ENCODE assay signal across 8 mouse cellular contexts in the genomic region with DNA sequence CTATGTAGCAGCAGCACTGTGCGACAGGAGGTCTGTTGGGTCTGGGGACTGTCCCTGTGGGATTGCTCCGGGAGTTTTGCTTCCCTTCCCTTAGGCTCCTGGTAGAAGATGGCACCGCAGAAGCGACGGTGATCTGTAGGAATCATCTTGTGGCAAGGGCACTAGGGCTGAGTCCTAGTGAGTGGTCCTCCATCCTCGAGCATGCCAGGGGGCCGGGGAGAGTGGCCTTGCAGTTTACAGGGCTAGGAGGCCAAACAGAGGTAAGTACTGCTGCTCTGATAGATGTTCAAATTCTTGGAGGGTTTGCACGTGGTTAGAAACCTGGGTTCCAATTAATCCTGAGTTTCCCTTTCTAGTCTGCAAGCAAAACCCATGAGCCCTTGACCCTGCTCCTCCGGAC. TPM values are rescaled to one million over a fixed set of nuclear protein-coding genes. Genes with fewer than 3 reads are reported as not detected.
A peak's percentile ranks its signal among the peaks of the same experiment; 100 is the strongest.
DNase-seq lines count a peak whose midpoint lies in the region; ATAC-seq and TF ChIP-seq lines count a peak whose summit lies in the region.

No protein-coding gene starts in this region.

- H3K27ac ChIP-seq in stomach, embryonic 14.5 days (ENCODE audit: low read length), result peak overlapping the region; percentile 69
- no peak overlapping the region; the same call in 1 of the 2 replicates for H3K27ac ChIP-seq in stomach, postnatal 0 days (replicated peaks)
- H3K27ac ChIP-seq in liver, embryonic 11.5 days (ENCODE audit: low read depth, low read length), result peak overlapping the region; percentile 53; the same call in 1 of the 2 replicates

- no peaks in the 10 kb centered on the region for H3K9me3 ChIP-seq in stomach, embryonic 14.5 days (ENCODE audit: control insufficient read depth, low read depth, low read length)
- no peaks in the 10 kb centered on the region for H3K9me3 ChIP-seq in stomach, postnatal 0 days (ENCODE audit: control insufficient read depth, low read length)
- H3K9me3 ChIP-seq in liver, embryonic 11.5 days (ENCODE audit: control insufficient read depth, low read length), result no peaks in the 10 kb centered on the region

- no peak for TF ChIP-seq CTCF in stomach, postnatal 0 days (IDR thresholded peaks at IDR 0.05; ENCODE audit: low read depth)

- no peak overlapping the region for H3K9ac ChIP-seq in stomach, embryonic 14.5 days (replicated peaks; ENCODE audit: low read depth, low read length)
- H3K9ac ChIP-seq in stomach, postnatal 0 days (ENCODE audit: low read length), result no peak overlapping the region
- 0 out of 2 replicates have a peak overlapping the region, but pooled peaks have one; percentile 18 for H3K9ac ChIP-seq in liver, embryonic 11.5 days (ENCODE audit: low read depth, low read length)

- peak; percentile 64 for DNase-seq in cerebellum, adult 9-11 months
- no peak for DNase-seq in cerebellum, adult 11 months
- DNase-seq in stomach, postnatal 0 days (ENCODE audit: low spot score), result no peak
- no peak for DNase-seq in liver, embryonic 11.5 days (ENCODE audit: low spot score)
- no peak for DNase-seq in thymus, postnatal 0 days (ENCODE audit: low spot score)
- DNase-seq in ovary, postnatal 36 days (ENCODE audit: low spot score), result no peak
- DNase-seq in c-Kit-positive CD71-positive TER-119-positive erythroid progenitor cells, embryonic 14.5 days (ENCODE audit: low spot score), result no peak

- no peak for ATAC-seq in stomach, embryonic 14.5 days (ENCODE audit: insufficient number of reproducible peaks, insufficient read depth, low FRiP score, low read depth)
- ATAC-seq in stomach, postnatal 0 days (ENCODE audit: low FRiP score, low TSS enrichment), result no peak
- ATAC-seq in liver, embryonic 11.5 days (replicated peaks; ENCODE audit: low FRiP score), result no peak

- H3K27me3 ChIP-seq in stomach, embryonic 14.5 days (ENCODE audit: control insufficient read depth, insufficient read depth, low read length), result no peaks in the 10 kb centered on the region
- no peaks in the 10 kb centered on the region for H3K27me3 ChIP-seq in stomach, postnatal 0 days (ENCODE audit: control insufficient read depth, insufficient read depth, low read length)
- no peaks in the 10 kb centered on the region for H3K27me3 ChIP-seq in liver, embryonic 11.5 days (replicated peaks; ENCODE audit: control insufficient read depth, insufficient read depth, low read length)

- peaks cover 29% of the 10 kb centered on the region for H3K4me1 ChIP-seq in stomach, embryonic 14.5 days (ENCODE audit: control insufficient read depth, insufficient read depth, low read length)
- H3K4me1 ChIP-seq in stomach, postnatal 0 days (replicated peaks; ENCODE audit: control insufficient read depth, insufficient read depth), result no peaks in the 10 kb centered on the region; the same call in 1 of the 2 replicates
- H3K4me1 ChIP-seq in liver, embryonic 11.5 days (replicated peaks; ENCODE audit: control insufficient read depth, insufficient read depth, low read length), result peaks cover 25% of the 10 kb centered on the region

- no peak for TF ChIP-seq EP300 in stomach, postnatal 0 days (optimal IDR thresholded peaks at IDR 0.05)

- 0 out of 2 replicates have a peak overlapping the region, but pooled peaks have one; percentile 86 for H3K4me3 ChIP-seq in stomach, embryonic 14.5 days (ENCODE audit: low read depth, low read length)
- H3K4me3 ChIP-seq in stomach, postnatal 0 days (ENCODE audit: low read depth, low read length), result no peak overlapping the region
- peak overlapping the region; percentile 63; the same call in 1 of the 2 replicates for H3K4me3 ChIP-seq in liver, embryonic 11.5 days (ENCODE audit: low read depth, low read length)

- 80% methylated on average over 9 of the region's 9 CpGs for WGBS in stomach, embryonic 14.5 days
- WGBS in stomach, postnatal 0 days, result 81% methylated on average over 9 of the region's 9 CpGs
- WGBS in liver, embryonic 11.5 days, result 77% methylated on average over 9 of the region's 9 CpGs

- H3K4me2 ChIP-seq in stomach, embryonic 14.5 days (replicated peaks; ENCODE audit: low read depth, low read length), result no peak overlapping the region
- no peak overlapping the region; the same call in 1 of the 2 replicates for H3K4me2 ChIP-seq in stomach, postnatal 0 days (replicated peaks; ENCODE audit: low read depth)
- peak overlapping the region; percentile 98 for H3K4me2 ChIP-seq in liver, embryonic 11.5 days

- H3K36me3 ChIP-seq in stomach, embryonic 14.5 days (ENCODE audit: control insufficient read depth, insufficient read depth, low read length), result peaks cover 46% of the 10 kb centered on the region
- peaks cover 19% of the 10 kb centered on the region for H3K36me3 ChIP-seq in stomach, postnatal 0 days (ENCODE audit: control insufficient read depth, insufficient read depth, low read length)
- peaks cover 31% of the 10 kb centered on the region for H3K36me3 ChIP-seq in liver, embryonic 11.5 days (ENCODE audit: control insufficient read depth, insufficient read depth, low read length)

RNA-seq across cellular contexts. Expression of a gene that starts 10.0 kb away (rescaled TPM):
- polyA plus RNA-seq in stomach, embryonic 14.5 days (2014; fragmentation: Nextera tagmentation; extraction: Ambion mirVana), result 147 and 153 TPM in 2 replicates
- 24.7 and 34.0 TPM in 2 replicates for polyA plus RNA-seq in stomach, postnatal 0 days (2015; fragmentation: Nextera tagmentation; extraction: Ambion mirVana)
- polyA plus RNA-seq in liver, embryonic 11.5 days (2014; fragmentation: Nextera tagmentation; extraction: Ambion mirVana), result 168 and 170 TPM in 2 replicates
- 134 and 154 TPM in 2 replicates for polyA plus RNA-seq in thymus, postnatal 0 days (2015; fragmentation: Nextera tagmentation; extraction: Ambion mirVana)

RNA-seq across cellular contexts. Expression of a gene that starts 19.7 kb away (rescaled TPM):
- 45.0 and 47.3 TPM in 2 replicates for polyA plus RNA-seq in stomach, embryonic 14.5 days (2014; fragmentation: Nextera tagmentation; extraction: Ambion mirVana)
- 11.1 and 11.5 TPM in 2 replicates for polyA plus RNA-seq in stomach, postnatal 0 days (2015; fragmentation: Nextera tagmentation; extraction: Ambion mirVana)
- 57.5 and 60.5 TPM in 2 replicates for polyA plus RNA-seq in liver, embryonic 11.5 days (2014; fragmentation: Nextera tagmentation; extraction: Ambion mirVana)
- polyA plus RNA-seq in thymus, postnatal 0 days (2015; fragmentation: Nextera tagmentation; extraction: Ambion mirVana), result 20.7 and 20.8 TPM in 2 replicates

RNA-seq across cellular contexts. Expression of a gene that starts 24.1 kb away (rescaled TPM):
- polyA plus RNA-seq in stomach, embryonic 14.5 days (2014; fragmentation: Nextera tagmentation; extraction: Ambion mirVana), result 9.2 and 11.0 TPM in 2 replicates
- 14.6 and 16.7 TPM in 2 replicates for polyA plus RNA-seq in stomach, postnatal 0 days (2015; fragmentation: Nextera tagmentation; extraction: Ambion mirVana)
- polyA plus RNA-seq in liver, embryonic 11.5 days (2014; fragmentation: Nextera tagmentation; extraction: Ambion mirVana), result 5.9 and 6.6 TPM in 2 replicates
- polyA plus RNA-seq in thymus, postnatal 0 days (2015; fragmentation: Nextera tagmentation; extraction: Ambion mirVana), result 9.8 and 12.4 TPM in 2 replicates

RNA-seq across cellular contexts. Expression of a gene that starts 27.2 kb away (rescaled TPM):
- 31.8 and 36.6 TPM in 2 replicates for polyA plus RNA-seq in stomach, embryonic 14.5 days (2014; fragmentation: Nextera tagmentation; extraction: Ambion mirVana)
- 7.4 and 8.0 TPM in 2 replicates for polyA plus RNA-seq in stomach, postnatal 0 days (2015; fragmentation: Nextera tagmentation; extraction: Ambion mirVana)
- polyA plus RNA-seq in liver, embryonic 11.5 days (2014; fragmentation: Nextera tagmentation; extraction: Ambion mirVana), result 60.2 and 64.9 TPM in 2 replicates
- 26.9 and 29.7 TPM in 2 replicates for polyA plus RNA-seq in thymus, postnatal 0 days (2015; fragmentation: Nextera tagmentation; extraction: Ambion mirVana)

RNA-seq across cellular contexts. Expression of a gene that starts 35.2 kb away (rescaled TPM):
- polyA plus RNA-seq in stomach, embryonic 14.5 days (2014; fragmentation: Nextera tagmentation; extraction: Ambion mirVana), result 59.4 and 59.8 TPM in 2 replicates
- 28.4 and 30.8 TPM in 2 replicates for polyA plus RNA-seq in stomach, postnatal 0 days (2015; fragmentation: Nextera tagmentation; extraction: Ambion mirVana)
- 39.1 and 43.5 TPM in 2 replicates for polyA plus RNA-seq in liver, embryonic 11.5 days (2014; fragmentation: Nextera tagmentation; extraction: Ambion mirVana)
- polyA plus RNA-seq in thymus, postnatal 0 days (2015; fragmentation: Nextera tagmentation; extraction: Ambion mirVana), result 29.8 and 33.2 TPM in 2 replicates
